Mouse (Mus musculus): ENCODE measurements around the gene Itga6.
A peak's percentile ranks its signal among the peaks of the same experiment; 100 is the strongest.

Itga6 gene

DNA sequence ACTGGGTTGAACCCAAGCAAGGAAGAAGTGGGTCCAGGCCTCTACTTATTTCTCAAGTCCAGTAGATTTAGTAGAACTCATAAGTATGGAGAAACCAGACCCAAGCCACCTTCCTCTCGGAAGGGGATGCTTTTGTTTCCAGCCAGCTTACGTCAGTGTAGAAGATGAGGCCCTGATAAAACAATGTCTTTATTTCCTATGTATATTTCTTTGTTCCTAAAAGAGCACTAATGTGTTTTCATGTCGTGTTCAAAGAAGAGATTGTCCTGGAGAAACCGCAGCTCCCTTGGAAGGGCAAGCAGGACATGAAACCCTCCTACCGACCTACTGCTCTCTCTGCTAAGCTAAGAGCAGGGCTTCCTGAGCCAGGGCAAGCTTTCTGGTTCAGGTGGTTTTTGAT, 20.6 kb downstream of the Itga6 start:
- DNase-seq = no peak

DNA sequence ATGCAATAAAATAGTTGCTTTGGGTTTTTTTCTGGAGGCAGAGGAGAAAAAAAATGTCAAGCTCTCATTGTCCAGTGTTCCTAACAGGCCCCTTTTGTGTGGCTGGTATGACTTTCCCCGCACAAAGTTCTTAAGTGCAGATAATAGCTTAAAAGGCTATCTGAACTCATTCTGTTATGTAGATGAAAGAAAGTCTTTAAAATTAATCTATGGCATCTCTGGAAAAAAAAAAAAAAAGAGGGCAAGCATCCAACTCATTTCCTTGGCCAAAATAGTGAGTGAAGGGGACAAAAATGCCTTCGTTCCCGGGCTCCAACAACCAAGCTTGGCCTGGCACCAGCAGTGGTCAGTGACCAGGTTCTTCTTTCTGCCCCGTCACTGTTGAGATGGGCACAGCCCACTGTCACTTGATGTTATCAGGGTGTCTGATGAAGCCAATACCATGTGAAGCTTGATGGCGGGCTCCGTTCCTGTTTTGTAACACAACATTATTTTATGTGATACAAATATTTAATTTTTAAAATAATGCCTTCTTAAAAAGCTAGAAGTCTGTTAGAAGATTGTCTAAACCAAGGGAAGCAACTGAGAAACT, 21.7 kb downstream of the Itga6 start:
- no peak for DNase-seq

DNA sequence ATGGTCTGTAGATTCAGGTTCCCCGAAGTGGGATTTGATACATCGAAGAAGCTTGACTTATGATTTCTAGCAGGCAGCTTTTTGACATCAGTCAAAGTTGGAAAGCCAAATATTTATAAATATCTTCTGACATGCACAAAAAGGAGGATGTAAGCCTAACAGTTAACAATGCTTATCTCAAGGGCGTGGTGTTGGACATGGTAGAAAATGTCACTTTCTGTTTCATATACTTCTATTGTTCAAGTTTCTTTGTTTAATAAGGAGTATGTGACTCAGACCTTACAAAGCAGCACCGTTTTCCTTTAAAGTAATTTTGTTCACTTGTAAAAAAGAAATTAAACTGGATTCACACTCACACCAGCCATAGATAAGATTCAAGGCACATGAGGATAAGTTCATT, 26.3 kb downstream of the Itga6 start:
- no peak for DNase-seq

DNA sequence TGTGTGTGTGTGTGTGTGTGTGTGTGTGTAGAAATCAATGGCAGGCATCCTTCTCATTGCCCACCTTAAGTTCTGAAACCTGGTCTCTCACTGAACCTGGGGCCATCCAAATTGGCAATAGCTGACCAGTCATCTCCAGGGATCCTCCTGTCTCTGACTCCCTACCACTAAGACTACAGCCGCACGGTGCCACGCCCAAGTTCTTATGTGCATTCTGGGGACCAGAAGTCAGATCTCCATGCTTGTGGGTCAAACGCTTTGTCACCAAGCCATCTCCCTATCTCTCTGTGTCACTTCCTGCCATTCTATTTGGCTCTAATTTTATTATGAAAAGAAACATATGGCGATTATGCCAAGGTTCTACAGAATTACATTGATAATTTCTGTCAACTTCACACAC, 28.3 kb downstream of the Itga6 start:
- no peak for DNase-seq

DNA sequence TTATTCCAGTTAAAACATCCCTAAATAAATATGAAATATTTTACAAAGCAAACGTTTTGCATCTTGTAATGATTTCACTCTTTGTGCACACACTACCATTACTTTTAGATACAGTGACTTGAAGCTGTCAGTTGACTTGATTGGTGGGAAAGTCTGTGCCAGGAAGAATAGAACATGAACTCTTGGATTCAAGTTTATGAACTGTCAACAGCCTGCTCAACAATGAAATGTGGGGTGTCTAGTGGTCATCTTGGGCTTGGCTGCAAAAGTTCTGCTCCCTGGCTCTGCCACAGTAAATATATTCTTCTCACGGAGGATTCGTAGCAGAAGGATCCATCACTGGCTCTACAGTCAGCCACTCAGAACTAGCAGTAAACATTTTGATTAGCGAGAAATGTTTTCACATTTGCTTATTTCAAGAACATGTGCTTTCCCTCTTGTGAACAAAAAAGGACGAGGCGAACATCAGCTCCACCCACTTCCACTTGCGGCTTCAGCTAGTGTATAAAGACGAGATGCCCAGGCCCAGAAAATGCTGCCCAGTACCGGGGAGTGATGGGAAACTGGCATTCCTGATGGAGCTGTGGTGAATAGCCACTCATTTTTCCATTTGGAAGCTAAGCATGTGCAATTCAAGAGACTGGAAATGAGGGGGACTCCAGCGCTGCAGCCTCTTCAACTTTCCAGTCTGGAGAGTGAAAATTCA, 29.0 kb downstream of the Itga6 start:
- DNase-seq = no peak

DNA sequence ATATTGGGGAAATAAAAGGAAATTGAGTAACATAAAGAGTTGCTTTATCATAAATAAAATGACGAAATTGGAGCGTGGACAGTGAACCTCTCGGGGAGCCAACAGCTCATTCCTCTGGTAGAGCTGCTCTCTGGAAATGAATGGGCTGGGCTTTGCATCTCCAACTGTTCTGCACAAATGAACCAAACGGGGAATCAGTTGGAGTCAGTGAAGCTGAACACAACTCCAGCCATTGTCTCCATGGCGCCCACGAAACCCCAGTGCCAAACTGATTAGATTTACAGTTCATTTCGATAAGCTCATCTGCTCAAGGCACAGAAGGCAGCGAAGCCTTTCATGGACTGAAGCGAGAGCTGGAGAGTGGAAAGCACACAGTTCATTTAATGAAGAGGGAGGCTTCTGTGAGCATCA, 29.8 kb downstream of the Itga6 start:
- no peak for DNase-seq

DNA sequence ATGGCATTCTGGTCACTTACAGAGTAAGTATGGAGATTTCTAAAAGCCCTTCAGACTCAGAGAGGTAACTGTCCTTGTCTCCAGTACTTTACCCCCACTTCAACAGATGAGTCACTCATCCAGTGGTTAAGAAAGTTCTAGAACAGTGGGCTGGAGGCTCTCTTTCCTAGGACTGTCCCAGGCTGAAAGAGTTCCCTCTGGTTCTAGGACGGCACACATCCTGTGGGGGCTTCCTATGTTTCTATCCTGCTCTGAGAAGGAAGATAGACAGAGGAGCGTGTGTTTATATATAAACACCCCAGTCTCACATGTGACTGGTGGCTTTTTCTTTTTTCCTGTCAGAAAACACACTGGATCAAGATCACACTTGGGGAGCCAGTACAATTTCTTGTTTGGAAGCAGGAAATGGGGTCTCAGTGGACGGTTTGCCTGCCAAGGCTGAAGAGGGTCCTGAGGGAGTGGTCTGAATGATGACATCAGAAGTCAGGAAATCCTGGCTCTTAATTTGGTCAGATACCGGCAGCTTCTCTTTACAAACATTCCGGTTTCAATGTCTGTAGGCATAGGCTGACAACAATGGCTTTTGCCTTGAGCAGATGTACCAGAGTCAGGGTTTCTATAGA, 34.0 kb downstream of the Itga6 start:
- DNase-seq = no peak

DNA sequence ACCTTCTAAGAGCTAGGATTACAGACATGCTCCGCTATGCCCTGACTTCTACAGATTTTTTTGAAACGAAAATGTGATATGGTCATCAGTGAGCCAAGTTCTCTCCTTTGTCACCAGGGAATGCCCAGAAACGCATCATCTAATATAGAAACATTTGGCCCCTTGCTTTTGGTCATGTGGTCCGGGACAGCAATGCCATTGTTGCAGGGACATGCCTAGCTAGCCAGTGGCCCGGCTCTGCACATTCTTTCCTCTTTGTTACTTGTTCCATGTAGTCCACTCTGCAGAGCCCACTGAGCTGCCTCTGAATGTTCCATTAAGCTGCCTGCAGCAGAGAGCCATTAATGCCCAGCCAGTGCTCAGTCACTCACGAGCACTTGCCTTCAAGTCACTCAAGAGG, 34.6 kb downstream of the Itga6 start:
- no peak for DNase-seq

DNA sequence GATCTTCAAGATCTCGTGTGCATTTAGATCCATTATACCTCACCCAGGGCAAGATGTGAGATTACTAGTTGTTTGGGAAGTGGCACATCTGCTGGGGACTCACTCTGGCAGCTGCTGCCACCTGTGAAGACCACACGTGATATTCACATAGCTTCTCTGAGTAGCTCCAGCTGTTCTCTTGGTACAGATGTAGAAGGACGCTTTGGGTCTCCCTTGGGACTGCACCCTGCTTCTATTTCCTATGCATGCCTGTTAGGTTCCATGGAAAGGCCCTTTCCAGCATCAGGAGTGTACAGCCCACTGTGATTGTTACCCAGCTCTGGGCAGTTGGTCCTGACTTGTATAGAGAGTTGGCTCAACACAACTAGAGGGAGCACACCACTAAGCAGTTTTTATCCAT, 39.8 kb downstream of the Itga6 start:
- DNase-seq = no peak

DNA sequence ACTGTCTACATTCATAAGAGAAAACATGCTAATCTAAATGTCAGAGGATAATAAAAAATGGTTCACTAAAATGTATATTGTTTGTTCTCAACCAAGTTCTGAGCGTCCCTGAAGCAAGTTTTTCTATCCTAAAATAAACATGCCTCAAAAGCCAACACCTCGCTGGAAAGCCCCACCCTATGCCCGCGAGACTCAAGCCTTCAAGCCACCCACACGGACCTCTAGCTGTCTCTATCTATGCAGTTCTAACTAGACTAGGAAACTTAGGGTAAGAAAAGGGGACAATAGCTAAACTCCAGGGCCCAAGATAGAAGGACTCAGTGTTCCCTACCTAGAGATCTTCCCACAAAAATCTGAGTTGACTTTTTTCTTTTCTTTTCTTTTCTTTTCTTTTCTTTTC, 40.6 kb downstream of the Itga6 start:
- DNase-seq = no peak

DNA sequence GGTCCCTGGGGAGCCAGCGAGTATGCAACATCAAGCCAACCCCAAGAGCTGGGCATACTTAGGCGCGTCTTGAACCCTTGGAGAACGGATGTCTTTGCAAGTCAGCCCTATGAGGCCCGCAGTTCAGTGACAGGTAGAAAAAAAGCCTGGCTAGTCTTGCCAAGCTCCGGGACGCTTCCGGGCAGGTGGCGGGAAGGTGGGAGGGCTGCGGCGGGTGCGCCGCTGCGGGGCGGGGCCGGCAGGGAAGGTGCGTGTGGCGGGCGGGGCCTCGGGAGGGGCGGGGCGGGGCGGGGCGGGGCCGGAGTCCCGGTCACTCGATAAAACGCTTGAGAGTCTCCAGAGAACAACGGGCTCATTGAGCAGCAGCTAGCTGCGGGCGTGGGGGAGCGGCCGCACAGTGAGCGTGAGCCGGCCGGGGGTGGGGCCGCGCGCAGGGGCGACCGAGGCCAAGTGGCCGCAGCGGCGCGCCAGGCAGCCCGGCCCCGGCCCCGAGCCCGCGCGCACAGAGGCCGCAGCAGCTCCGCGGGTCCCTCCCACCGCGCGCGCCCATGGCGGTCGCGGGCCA, 41.3 kb downstream of the Itga6 start:
- DNase-seq = peak; percentile 75 to 85

DNA sequence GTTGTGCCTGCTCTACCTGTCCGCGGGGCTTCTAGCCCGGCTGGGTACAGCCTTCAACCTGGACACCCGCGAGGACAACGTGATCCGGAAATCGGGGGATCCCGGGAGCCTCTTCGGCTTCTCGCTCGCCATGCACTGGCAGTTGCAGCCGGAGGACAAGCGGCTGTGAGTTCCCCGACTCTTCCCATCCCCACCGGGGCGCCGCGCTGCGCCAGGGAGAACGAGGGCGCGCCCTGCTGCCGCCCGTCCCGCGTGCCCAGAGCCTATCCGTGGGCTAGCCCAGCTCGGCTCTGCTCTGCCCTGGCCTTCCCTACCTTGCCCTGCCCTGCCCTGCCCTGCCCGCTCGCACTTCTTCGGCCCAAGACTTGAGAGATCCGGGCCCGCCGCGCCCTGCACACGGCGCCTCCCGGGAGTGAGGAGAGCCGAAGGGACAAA, 41.8 kb downstream of the Itga6 start:
- DNase-seq = peak in 1 of 2 experiments; percentile 69

DNA sequence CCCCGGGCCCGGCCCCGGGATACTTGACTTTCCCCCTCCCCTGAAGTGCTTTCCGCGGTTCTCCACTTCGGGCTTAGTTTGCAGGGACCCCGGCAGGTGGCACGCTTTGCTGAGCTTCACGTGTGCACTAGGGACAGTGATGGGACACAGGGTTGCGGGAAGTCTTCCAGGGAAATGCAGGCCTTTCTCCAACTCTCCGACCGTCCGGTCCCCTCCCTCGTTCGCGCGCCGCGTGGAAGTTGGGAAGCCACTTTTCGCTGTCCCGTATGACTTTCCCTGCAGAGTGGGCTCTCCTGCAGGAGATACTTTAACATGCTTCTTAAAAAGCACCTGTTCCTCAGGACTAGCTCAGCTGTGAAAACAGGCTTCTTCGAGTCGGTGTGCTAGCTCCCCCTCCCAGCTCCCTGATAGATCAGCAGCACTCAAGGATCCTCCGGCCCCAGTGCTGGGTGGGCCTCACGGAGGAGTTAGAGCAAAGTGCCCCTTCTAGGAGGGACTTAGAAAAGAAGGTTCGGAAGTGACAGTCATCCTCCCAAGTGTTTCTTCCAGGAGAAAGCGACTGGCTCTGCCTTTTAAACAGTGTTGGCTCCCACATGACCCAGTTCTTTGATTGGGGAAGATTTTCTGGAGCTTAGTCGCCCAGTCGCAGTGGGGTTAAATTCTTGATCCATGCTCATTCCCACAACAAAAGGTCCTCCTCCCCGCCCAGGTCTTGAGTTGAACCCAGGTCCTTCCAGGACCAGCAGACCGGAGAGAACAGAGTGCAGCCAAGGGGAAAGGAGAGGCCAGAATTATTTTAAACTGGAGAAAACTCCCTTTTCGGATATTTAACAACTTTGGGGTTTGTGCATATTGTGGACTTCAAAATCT, 42.4 kb downstream of the Itga6 start:
- DNase-seq = peak; percentile 12 to 47

DNA sequence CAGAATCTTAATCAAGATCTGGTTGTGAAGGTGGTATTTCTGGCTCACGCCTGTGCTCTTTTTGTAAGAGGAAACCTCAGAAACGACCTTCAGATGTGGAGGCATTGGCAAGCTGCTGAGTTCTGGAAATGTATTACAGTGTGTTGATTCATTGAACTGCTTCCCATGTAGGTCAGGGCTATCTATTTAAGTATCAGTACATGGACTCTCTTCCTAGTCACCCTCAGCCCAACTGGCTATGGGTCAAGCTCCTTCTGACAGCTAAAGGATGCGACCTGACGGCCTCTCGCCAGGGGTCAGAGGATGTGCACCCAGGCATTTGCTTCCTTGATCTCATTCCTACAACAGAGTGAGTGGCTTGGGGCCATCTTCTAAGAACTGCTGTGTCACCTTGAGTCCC, 45.3 kb downstream of the Itga6 start:
- DNase-seq = no peak

DNA sequence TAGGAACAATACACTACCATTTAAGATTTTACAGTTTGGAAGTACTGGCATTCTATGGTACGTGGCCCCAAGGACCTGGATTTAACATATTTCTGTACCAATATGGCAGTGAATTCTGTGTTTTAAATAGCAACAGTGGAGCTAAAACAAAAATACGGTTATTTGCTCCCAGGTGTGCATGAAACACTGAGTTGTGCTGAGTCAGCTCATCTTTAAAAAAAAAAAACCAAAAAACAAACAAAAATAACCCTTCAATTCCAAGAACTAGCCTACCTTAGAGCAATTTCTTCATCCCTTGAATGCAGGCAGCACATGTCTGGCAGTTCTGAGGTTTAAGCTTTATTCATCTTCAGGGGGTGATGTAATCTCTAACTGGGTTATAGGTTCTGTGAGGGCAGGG, 45.8 kb downstream of the Itga6 start:
- DNase-seq = no peak

DNA sequence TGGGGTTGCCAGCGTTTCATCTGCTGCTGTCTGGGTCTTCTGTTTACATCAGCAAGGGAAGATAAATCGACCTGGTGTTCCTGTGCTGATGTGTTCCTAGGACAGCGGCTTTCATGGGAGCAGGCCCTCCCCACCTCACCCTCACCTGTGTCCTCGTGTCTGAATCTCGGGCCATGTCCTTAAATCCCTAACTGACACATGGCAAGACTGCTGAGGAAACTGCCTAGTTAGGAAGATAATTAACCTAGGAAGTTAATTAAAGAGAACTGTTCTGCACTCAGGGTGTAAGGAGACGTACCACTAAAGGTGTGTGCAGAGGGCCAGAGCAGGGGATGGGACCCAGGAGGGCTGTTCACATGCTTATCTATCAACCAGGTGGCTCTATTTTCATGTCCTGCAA, 48.7 kb downstream of the Itga6 start:
- no peak for DNase-seq

DNA sequence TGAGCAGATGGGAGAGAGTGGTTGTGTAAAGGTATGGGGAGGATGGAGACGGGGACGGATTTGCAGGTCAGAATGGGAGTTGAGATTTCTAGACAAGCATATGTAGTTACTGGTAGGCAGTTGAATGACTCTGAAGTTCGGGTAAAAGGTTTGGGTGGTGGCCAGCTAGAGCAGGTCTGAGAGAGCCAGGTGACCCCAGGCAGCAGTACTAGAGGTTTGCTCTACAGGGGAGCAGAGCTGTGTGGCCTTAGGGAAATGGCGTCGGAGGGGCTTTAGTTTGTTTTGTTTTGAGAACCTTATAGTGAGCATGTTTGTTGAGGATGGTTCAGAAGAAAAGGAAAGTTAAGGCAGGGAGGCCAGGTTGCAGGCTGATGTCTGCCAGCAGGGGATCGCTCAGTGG, 51.4 kb downstream of the Itga6 start:
- DNase-seq = no peak

DNA sequence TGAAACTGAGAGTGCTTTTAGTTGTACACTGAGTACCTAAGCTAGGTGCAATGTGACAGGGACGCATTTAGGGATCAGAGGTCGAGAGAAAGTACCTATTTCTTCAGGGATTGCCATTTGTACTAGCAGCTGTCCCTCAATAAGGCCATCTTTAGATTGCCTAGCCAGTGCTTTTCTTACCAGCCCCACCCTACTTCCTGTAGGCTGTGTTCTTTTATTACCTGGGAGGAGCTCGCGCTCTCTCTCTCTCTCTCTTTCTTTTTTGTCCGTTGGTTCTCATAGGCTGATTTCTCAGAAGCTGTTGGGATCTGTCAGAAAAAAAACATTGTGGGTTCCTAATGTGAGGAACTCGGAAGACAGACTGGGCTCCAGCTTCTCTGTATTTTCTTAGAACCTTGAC, 55.4 kb downstream of the Itga6 start:
- no peak for DNase-seq

DNA sequence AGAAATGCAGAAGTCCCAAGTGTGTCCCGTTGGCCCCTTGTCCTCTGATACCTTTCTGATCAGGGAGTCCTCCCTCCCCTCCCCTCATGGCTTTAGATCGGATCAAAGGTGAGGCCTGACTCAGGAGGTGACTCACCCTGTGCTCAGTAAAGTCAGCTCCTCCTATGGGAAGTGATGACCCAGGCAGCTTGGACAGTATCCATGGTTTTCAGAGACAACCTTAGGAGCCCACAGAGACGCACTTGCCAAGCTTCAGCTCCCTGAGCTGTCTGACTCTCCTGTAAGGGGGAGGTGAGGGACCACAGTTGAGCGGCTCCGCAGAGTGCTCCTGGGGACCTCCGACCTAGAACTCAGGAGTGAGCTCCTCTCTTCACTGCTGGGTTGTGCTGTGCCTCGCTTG, 56.3 kb downstream of the Itga6 start:
- no peak for DNase-seq

DNA sequence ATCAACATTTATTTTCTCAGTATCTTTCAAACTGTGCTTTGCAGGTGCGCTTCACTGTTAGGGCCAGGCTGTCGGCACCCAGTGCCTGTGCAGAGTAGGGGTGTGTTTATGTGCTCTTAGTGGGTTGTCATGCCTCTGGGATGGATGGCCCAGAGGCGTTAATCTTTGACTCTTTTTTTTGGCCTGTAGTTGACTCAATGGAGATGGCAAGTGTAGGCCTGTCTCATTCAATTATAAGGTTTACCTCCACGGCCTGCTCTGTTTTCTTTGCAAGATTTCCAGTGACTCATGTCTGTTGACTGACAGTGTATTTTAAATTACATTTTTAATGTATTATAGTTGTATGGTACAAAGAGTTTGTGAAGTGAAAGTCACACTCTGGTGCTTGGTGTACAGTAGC, 56.7 kb downstream of the Itga6 start:
- no peak for DNase-seq

DNA sequence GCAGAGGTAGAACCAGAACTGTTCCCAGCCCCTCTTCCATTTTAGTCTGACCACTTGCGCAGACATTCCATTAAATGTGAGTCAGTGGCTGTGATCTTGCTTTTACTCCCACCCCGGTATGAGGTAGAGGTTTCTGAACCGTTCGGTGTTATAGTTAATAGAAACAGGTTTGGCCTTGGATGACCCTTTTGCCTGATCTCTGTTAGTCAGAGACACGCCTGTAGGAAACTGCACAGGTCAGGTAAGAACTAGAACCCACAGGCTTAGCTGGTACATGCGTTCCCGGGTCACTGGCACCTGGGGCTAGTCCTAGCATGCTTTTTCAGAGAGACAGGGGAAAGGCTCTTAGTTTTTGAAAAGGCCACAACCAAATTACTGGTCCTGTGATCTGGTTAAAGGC, 59.7 kb downstream of the Itga6 start:
- no peak for DNase-seq

DNA sequence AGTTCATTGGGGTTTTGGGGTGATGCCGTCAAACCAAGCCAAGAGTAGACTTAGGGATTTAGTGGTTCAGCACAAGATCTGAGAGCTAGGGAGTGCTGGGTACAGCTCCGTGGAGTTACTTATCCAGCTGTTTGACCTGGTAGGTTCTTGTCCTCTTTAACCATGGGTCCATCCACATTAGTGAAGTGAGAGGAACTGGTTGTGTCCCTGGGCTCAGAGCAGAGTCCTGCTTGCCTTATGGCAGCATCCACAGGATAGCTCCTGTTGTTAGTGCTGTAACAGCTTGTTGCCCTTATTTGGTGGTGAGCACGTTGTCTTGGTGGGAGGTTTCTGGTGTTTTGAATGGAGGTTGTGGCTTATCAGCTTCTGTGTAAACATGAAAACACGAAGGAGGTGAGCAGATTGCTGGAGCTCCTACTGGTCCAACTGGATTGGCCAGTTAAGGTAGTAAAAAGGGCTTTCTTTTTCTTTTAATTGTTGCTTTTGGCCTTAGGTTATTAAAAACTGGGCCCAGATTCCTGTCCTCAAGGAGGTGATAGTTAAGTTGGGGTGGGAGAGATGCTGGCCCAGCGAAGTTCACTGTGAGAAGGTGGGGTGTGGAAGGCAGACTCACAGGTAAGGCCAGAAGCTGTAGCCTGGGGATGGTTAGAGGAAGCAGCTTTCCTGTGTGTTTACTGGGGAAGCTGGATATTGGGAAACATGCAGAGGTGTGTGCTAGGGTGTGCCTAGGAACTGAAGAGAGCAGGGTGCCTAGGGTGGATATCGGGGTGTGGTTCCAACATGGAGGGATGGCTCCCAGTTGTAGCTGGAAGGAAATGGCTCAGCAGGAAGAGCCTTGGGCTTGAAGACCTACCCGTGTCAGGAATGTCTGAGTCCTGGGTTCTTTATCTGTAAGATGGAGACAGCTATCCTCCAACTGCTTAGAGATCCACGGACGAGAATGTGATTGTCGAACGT, 60.5 kb downstream of the Itga6 start:
- no peak for DNase-seq

Data from cerebellum, postnatal 25 days (tissue).